Mouse (Mus musculus) erythroblast, embryonic 14.5 days (primary cell): Measurements from ENCODE around the gene Cldn3. TPM values are rescaled to one million over a fixed set of nuclear protein-coding genes. Genes with fewer than 3 reads are reported as not detected.

ENCODE experiments used
- H3K27me3 ChIP-seq: 2 replicates; pipeline ENCODE4 v1.6.1; 2012; ENCODE audit warnings: inconsistent platforms; ENCODE audit not compliant: control insufficient read depth
- H3K36me3 ChIP-seq: 2 replicates; pipeline ENCODE4 v1.6.1; 2012; ENCODE audit warnings: mild to moderate bottlenecking, inconsistent platforms; ENCODE audit not compliant: control insufficient read depth
- H3K4me1 ChIP-seq: 2 replicates; pipeline ENCODE4 v1.6.1; 2012; ENCODE audit warnings: inconsistent platforms; ENCODE audit not compliant: control insufficient read depth
- H3K4me3 ChIP-seq: replicated peaks from 2 replicates; pipeline ENCODE3; 2012; ENCODE audit warnings: moderate library complexity, mild to moderate bottlenecking, inconsistent platforms
- H3K9me3 ChIP-seq: 2 replicates; pipeline ENCODE4 v1.6.1; 2012; ENCODE audit warnings: low read length, inconsistent platforms, mixed read lengths; ENCODE audit not compliant: control insufficient read depth
- GATA1 ChIP-seq: IDR thresholded peaks from 2 replicates; pipeline ENCODE4 v1.6.1; 2012; ENCODE audit warnings: low read length, inconsistent platforms, mixed read lengths
- TAL1 ChIP-seq: IDR thresholded peaks from 3 replicates; pipeline ENCODE4 v1.6.1; 2012; ENCODE audit warnings: low read length, inconsistent platforms, mixed read lengths
- polyA plus RNA-seq: library from polyadenylated mRNA; stranded (reverse); fragments of >175 nt; gene quantifications from 2 replicates; pipeline ENCODE4 v1.2.3, GENCODE M21; 2012

Cldn3 gene
- polyA plus RNA-seq, 1 experiment = 0.04 TPM

- H3K4me1 ChIP-seq = peaks cover 27% of the 10 kb centered on the region
- peaks cover 37% of the 10 kb centered on the region for H3K27me3 ChIP-seq
- H3K36me3 ChIP-seq = no peaks in the 10 kb centered on the region
- H3K9me3 ChIP-seq = no peaks in the 10 kb centered on the region
- TF ChIP-seq GATA1 = no peak
- TF ChIP-seq TAL1 = no peak
- H3K4me3 ChIP-seq = peak within 1 kb of the TSS; percentile 56
Measured at GRCm38 (mm10) chr5:135023344-135024173, 37.5 kb downstream of the Cldn3 start, which contains the start of gene Stx1a. Gene Stx1a, plus strand, starts transcription at chr5:135023482.

- Histone ChIP-seq H3K9me3 (no peaks in the 10 kb centered on the region), H3K4me1 (peaks cover 32% of the 10 kb centered on the region), H3K27me3 (peaks cover 37% of the 10 kb centered on the region), H3K36me3 (no peaks in the 10 kb centered on the region), H3K4me3 (no peak overlapping the region)
- no peak for TF ChIP-seq GATA1
- no peak for TF ChIP-seq TAL1
Measured at GRCm38 (mm10) chr5:135024665-135025224, 38.7 kb downstream of the Cldn3 start.

GRCm38 (mm10) chr5:135025899-135026298, 39.9 kb downstream of the Cldn3 start:
- TF ChIP-seq TAL1 = no peak
- TF ChIP-seq GATA1 = no peak
- Histone ChIP-seq H3K4me1 (peaks cover 32% of the 10 kb centered on the region), H3K27me3 (peaks cover 37% of the 10 kb centered on the region), H3K36me3 (no peaks in the 10 kb centered on the region), H3K9me3 (no peaks in the 10 kb centered on the region), H3K4me3 (no peak overlapping the region)

GRCm38 (mm10) chr5:135029007-135029854, 43.2 kb downstream of the Cldn3 start:
- Histone ChIP-seq H3K4me1 (peaks cover 17% of the 10 kb centered on the region), H3K36me3 (no peaks in the 10 kb centered on the region), H3K27me3 (peaks cover 20% of the 10 kb centered on the region), H3K9me3 (peaks cover 2% of the 10 kb centered on the region), H3K4me3 (no peak overlapping the region)
- TF ChIP-seq TAL1 = no peak
- no peak for TF ChIP-seq GATA1

GRCm38 (mm10) chr5:135032581-135032980, 46.6 kb downstream of the Cldn3 start:
- H3K4me3 ChIP-seq = no peak overlapping the region
- H3K27me3 ChIP-seq = no peaks in the 10 kb centered on the region
- no peaks in the 10 kb centered on the region for H3K36me3 ChIP-seq
- TF ChIP-seq TAL1 = no peak
- no peak for TF ChIP-seq GATA1
- peaks cover 11% of the 10 kb centered on the region for H3K9me3 ChIP-seq
- peaks cover 5% of the 10 kb centered on the region for H3K4me1 ChIP-seq

- Histone ChIP-seq H3K9me3 (peaks cover 11% of the 10 kb centered on the region), H3K4me1 (peaks cover 7% of the 10 kb centered on the region), H3K36me3 (no peaks in the 10 kb centered on the region), H3K4me3 (no peak overlapping the region), H3K27me3 (no peaks in the 10 kb centered on the region)
- TF ChIP-seq TAL1 (no peak), GATA1 (no peak)
Measured at GRCm38 (mm10) chr5:135034593-135034992, 48.6 kb downstream of the Cldn3 start.

GRCm38 (mm10) chr5:135035608-135036359, 49.8 kb downstream of the Cldn3 start:
- Histone ChIP-seq H3K4me3 (no peak overlapping the region), H3K36me3 (no peaks in the 10 kb centered on the region), H3K27me3 (no peaks in the 10 kb centered on the region), H3K9me3 (peaks cover 11% of the 10 kb centered on the region), H3K4me1 (peaks cover 19% of the 10 kb centered on the region)
- TF ChIP-seq TAL1 = no peak

Other genes starting within 250 kb of the Cldn3 start
- gene Eln, start 238.9 kb upstream of the Cldn3 start, polyA plus RNA-seq = not detected in 2 replicates
- gene Tmem270, start 79.5 kb upstream of the Cldn3 start, polyA plus RNA-seq = 0.04 TPM in 1 of 2 replicates, not detected in the other
- 5.9 and 6.1 TPM in 2 replicates for gene Cldn13, start 70.7 kb upstream of the Cldn3 start, polyA plus RNA-seq
- 5.8 and 6.4 TPM in 2 replicates for gene Mettl27, start 53.8 kb upstream of the Cldn3 start, polyA plus RNA-seq
- gene Cldn4, start 39.3 kb upstream of the Cldn3 start, polyA plus RNA-seq = not detected in 2 replicates
- 1.8 and 2.2 TPM in 2 replicates for gene Abhd11, start 22.9 kb downstream of the Cldn3 start, polyA plus RNA-seq
- 0.05 and 0.07 TPM in 2 replicates for gene Stx1a, start 37.3 kb downstream of the Cldn3 start, polyA plus RNA-seq
- gene Dnajc30, start 78.0 kb downstream of the Cldn3 start, polyA plus RNA-seq = 5.0 and 5.9 TPM in 2 replicates
- 12.3 TPM in 2 replicates for gene Bud23, start 78.7 kb downstream of the Cldn3 start, polyA plus RNA-seq
- not detected in 2 replicates for gene Vps37d, start 92.1 kb downstream of the Cldn3 start, polyA plus RNA-seq
- gene Mlxipl, start 103.7 kb downstream of the Cldn3 start, polyA plus RNA-seq = 0.03 and 0.06 TPM in 2 replicates
- 0.58 and 0.84 TPM in 2 replicates for gene Tbl2, start 163.4 kb downstream of the Cldn3 start, polyA plus RNA-seq
- gene Bcl7b, start 182.1 kb downstream of the Cldn3 start, polyA plus RNA-seq = 9.0 and 9.3 TPM in 2 replicates
- gene Baz1b, start 201.1 kb downstream of the Cldn3 start, polyA plus RNA-seq = 2.5 and 2.8 TPM in 2 replicates